Mouse (Mus musculus) spleen, postnatal 4 days (tissue): Measurements from ENCODE around the gene Enam.
A peak's percentile ranks its signal among the peaks of the same experiment; 100 is the strongest.

ENCODE experiments used
- DNase-seq, 2 experiments: peaks; one replicate each; pipeline ENCODE4 v3.0.0; 2022; ENCODE audit warnings: low spot score in 2 of 2

Enam gene

DNA sequence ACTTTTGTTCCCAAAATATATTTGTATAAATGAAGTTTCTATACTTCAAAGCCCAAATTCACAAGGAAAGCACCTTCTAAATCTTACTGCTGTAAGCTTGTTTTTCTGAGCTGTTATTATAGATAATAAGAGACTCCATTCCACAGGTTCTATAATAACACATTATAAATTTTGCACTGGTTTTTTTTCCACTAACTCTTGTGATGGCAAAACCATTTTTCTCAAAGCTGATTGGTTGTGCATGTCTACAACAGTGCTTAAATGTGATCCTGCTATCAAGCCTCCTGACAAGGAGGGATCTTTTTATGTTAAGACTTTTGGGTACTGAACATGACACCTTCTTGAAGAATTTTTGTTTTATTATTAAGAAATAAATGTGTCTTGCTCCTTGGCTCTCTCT is at the start of gene Enam:
Enam (plus strand) TSS at position 301 of the 400 bp plus-strand sequence.
- no peak for DNase-seq

DNA sequence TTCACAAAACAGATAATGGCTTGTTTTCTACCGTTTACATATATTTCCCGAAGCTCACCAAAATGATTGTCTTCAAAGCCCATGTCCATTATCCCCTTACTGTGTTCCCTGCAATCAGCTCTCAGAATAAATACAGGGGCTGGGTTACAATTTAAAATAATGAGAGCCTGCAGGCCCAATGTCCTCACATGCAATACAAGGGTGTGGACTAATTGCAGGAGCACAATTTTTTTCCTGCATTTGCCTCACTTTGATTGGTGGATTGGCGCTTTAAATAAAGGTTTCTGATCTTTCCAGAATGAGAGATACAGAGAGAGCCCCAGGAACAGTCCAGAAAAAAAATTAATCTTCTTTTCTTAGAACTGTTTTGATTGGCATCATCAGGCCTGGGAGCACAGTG is 32.1 kb upstream of the Enam start, which contains the start of gene Ambn:
Ambn (plus strand) TSS at position 301 of the 400 bp plus-strand sequence.
- DNase-seq: no peak

DNA sequence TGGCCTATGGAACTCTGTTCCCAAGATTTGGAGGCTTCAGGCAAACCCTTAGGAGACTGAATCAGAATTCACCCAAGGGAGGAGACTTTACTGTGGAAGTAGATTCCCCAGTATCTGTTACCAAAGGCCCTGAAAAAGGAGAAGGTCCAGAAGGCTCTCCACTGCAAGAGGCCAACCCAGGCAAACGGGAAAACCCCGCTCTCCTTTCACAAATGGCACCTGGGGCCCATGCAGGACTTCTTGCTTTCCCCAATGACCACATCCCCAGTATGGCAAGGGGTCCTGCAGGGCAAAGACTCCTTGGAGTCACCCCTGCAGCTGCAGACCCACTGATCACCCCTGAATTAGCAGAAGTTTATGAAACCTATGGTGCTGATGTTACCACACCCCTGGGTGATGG is 20.3 kb upstream of the Enam start:
- DNase-seq: no peak

DNA sequence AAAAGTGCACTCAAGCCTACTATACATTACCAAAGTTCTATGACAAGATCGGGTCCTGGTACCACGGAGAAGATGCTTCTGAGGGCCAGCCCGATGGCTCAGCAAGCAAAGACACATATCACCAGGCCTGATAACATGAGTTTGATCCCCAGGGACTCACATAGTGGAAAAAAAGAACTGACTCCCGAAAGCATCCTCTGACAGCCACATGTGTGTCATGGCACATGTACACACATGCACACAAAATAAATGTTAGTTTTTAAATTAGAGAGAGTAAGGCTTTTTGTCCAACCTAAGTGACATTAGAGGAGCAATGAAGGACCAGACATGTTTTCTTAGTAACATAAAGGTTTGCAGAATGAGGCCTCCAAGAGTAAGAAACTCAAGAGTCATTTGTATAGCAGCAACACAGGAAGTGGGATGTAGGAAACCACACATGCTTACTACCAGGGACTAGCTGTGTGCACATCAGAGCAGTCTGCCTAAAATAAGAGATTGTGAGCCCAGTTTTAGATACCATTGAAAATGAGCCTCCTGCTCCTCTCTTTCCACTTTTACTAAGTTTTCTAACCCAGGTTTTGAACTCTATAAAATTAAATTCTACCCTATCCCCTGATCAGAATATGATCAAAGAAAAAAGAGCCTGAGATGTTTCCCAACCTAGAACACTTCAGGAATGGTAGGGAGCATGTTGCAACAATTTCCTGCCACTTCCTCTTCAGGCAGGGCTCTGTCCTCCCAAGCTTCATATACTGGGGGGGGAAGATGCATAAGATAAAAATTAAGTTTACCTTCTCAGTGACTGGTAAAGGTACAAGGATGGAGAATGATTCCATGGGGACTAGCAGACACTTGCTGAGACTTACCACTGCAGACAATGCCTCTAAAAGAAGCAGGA is 18.7 kb upstream of the Enam start:
- DNase-seq: no peak

DNA sequence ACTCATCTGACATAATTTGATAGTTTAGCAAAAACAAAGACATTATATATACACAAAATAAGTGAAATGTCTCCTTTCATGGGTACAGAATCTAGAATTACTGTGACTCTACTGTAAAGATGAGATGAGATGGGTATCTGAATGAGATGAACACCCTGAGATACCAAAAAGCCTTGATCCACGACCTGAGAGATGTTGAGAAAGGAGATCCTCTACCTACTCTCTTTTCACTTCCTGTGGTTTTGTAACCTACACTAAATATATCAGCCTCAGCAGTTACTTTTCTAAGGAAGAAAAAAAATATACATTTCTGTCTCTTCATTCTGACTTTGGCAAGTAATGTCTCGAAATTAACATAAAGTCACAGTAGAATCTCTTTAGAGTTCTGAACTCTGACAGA is 1.2 kb downstream of the Enam start:
- DNase-seq: no peak

DNA sequence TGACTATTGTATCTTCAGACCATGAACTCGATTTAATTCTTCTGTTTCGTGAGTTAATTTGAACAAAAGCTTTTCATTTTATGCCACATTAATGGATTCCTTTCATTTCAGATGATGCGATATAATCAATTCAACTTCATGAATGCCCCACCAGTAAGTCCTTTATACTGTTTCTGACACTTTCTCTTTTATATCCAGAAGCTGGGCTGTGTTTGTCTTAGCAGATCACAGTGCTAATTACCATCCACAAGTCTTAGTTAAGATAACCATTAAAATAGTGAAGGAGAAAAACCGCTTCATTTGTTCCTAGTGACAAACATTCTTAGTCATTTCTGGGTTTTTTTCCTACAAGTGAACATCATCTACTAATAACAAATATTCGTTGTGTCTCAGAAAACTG is 3.3 kb downstream of the Enam start:
- DNase-seq: no peak

DNA sequence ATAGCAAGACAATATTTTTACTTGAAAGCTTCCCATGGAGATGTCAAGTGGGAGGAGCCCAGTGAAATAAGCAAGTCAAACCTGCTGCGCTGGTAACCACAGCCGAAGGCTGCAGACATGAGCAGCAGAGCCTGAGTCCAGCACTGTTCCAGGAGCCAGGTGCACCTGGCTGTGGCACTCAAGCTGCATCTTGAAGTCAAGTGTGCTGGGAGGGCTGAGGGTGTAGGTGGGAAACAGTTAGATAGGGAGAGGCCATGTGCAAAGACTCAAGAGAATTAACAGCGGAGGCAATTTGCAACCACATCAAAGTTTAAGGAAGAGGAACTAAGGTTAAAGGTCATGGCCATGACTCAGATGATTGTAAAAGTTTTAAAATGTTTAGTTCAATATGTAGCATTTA is 12.0 kb downstream of the Enam start:
- no peak for DNase-seq

DNA sequence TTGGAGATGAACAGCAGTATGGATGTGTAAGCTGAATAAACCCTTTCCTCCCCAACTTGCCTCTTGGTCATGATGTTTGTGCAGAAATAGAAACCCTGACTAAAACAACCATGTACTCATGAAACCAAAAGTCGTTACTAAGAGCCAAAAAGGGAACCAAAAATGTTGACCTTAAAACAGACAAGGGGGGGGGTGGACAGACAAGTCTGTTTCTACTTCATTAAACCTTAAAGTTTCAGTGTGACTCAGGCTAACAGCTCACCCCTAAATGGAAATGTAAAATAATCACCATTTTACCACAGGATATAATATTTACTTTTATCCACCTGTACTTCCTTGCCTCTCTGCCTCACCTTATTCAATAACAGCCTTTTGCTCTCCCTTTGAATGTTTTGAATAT is 20.8 kb downstream of the Enam start:
- no peak for DNase-seq

DNA sequence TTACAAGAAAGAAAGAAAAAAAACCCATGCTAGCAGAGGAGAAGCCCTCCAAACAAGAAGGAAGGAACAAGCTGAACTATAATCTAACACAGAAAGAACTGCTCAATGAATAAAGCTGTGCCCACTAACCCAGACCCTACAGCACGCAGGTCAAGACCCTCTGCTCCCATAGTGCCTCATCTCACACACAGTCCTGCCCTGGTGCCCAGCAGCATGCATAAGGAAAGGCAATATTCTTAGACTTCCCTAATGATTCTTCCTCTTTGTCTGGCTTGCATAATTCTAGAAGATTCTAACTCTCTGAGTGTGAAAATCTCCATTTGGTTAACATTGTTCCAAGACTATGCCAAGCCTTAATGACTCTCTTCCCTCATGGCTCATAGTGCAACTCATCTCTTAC is 21.2 kb downstream of the Enam start:
- DNase-seq: no peak

DNA sequence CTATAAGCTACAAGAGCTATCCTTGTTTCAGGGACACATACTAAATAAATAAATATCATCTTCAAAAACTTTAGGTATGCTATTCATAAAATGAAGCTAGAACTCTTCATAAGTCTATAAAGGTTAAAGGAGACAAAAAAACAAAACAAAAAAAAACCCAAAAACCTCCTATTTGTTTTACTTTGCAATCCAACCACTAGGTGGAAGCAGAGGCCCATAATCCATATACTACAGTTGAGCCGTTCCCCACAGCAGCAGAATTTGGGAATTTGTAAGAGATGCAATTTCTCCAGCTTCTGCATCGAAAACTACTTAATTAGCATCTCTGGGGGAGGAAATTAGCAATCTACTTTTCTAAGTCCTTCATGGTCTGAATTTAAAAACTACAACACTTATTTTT is 31.5 kb downstream of the Enam start:
- no peak for DNase-seq

DNA sequence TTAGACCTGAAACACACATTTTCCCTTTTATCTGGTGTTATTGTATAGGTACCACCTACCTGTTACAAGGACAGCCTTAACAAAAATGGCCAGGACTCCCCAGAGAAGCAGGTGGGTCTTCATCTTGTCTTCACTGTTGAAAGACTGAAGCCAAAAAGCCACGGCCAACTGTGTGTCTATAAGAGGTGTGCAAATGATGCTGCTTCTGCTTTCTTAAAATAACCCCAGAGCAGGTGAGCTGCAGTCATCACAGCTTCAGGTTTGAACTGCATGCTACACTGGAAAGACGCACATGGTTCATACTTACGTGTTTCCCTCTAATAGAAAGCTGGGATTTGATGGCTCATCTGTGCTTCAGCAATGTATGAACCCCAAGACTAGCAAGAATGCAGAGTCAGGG is 39.9 kb downstream of the Enam start, which contains the start of gene Jchain:
Jchain (minus strand) TSS at position 235 of the 400 bp plus-strand sequence.
- no peak for DNase-seq

DNA sequence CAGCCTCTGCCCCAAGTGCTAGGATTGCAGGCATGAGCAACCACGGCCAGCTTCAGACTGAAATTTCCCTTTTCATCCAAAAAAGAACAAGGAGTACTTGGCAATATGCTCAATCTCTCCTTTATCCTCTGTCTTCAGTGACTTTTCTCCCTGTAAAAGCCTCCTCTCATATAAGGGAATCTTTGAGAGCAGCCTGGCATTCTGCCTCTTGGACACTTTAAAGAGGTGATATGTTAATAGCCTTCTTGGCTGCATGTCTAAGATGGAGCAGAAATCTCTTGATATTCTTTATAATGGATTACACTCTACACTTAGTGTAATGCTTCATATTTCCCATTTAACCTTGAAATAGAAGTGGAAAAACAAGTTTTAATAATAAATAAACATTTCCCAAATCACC is 43.1 kb downstream of the Enam start:
- no peak for DNase-seq

DNA sequence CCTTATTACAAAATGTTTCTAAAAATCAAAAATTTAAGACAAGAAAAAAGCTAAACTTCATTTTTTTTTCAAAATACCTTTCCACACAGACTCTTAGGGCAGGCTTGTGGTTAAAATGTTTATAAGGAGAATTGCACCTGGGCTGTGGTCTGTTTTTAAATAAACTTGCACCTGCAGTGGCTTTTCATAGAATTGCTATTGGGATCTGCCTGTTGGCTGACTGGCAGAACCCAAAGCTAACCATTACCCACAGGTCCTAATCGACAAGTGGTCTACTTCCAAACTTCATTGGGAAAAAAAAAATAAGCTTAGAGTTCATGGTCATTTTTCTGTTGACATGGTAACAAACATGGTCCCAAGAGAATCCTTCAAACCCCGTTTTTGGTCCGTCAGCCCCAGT is 46.9 kb downstream of the Enam start:
- DNase-seq: no peak

DNA sequence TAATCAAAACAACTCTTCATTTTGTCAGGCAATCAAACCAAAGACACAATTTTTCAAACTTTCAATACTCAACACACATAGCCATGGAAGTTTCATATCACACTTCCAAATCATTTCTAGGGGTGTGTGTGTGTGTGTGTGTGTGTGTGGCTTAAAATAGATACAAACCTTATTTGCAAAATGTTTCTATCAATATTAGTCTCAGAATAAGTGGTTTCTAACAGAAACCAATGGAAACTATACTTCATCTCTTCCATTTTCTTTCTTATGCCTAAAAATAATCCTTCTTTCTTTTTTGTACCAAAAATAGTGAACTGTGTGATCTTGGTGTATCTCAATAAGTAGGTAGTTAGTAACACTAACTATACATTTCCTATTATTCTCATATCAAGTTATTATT is 53.1 kb downstream of the Enam start:
- no peak for DNase-seq

DNA sequence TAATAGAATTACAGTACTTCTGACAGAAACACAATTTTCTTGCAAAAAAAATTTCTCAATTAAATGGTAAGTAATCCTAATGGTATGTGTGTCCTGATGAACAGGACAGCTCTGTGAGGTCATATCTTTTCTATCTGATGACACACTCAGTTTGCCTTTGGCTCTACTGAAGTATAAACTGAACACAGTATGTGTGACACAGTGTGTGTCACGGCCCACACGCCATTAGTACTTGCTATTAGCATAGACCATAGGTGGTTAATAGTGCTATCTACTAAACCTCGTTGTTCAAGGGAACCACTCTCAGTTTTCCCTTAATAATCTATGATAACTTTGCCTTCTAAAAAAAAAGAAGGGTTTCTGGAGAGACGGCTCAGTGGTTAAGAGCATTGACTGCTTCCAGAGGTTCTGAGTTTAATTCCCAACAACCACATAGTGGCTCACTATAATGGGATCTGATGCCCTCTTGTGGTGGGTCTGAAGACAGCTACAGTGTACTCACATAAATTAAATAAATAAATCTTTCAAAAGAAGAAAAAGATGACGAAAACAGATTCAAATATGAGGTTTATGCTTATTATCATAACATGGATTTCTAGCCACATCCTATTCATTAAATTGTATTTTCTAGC is 55.0 kb downstream of the Enam start:
- DNase-seq: peak in 1 of 2 experiments; percentile 54

DNA sequence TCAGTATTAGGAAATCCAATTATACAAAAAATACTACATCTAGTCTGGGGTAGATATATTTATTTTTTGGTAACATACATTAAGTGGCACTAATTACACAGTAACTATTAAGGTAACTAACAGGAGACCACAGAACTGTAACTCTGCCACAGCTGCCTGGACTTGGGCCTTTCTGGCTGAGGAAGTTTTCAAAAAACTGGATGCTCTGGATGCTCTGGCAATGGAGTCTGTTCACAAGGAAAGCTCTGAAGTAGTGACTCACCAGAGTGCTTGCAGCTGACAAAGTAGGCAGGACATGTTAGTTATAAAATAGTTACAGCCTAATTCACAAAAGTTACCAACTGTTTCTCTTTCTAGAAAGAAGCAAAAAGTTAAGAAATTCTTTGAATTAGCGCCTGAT is 56.6 kb downstream of the Enam start:
- peak in 1 of 2 experiments; percentile 26 for DNase-seq

DNA sequence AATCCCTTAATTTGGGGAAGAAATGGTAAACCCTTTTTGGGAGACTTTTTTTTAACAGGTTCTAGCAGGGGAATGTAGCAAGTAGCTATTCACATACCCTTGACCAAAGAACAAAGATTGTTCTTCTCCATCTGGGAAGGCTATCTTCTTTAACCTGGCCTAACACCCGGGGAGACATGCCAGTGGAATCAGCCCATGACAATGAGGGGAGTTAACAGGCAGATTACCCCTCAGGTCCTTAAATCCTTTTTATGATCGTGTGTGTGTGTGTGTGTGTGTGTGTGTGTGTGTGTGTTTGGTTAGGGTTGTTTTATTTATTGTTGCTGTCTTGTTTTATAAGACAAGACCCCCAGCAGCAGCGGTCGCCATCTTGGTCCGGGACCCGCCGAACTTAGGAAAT is 57.8 kb downstream of the Enam start:
- DNase-seq: peak in 1 of 2 experiments; percentile 30

DNA sequence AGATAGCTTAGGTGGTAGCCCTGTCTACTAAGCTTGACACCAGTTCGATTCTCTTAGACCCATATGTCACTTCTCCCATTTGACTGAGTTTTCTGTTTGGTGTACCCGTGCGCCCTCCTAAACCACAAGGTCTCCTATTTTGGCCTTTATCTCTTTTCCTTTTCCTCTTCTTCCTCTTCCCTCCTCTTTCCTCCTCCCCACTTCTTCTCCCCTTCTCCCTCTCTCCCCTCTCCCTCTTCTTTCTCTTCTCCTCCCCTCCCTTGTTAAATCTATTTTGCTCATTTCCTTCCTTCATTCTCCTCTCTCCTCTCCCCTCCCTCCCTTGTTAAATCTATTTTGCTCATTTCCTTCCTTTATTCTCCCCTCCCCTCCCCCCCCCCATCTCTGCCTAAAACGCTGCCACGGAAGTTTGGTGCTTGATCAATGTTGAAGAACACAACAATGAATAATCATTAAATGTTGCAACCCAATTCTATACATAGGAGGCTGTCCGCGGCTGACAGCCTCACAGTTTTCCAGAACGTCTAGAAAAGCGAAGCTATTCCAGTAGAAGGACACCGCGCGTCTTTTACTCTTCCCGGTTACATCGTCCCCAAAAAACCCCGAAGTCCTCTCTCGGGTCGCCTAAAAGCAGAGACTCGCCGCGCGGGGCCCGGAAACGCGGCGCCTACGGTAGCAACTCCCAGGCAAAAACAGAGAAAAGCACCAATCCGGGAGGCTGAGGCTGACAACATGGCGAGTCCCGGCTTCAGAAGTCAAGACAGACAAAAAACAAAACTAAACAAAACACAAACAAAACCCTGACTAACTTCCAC is 65.7 kb downstream of the Enam start:
- DNase-seq: no peak

DNA sequence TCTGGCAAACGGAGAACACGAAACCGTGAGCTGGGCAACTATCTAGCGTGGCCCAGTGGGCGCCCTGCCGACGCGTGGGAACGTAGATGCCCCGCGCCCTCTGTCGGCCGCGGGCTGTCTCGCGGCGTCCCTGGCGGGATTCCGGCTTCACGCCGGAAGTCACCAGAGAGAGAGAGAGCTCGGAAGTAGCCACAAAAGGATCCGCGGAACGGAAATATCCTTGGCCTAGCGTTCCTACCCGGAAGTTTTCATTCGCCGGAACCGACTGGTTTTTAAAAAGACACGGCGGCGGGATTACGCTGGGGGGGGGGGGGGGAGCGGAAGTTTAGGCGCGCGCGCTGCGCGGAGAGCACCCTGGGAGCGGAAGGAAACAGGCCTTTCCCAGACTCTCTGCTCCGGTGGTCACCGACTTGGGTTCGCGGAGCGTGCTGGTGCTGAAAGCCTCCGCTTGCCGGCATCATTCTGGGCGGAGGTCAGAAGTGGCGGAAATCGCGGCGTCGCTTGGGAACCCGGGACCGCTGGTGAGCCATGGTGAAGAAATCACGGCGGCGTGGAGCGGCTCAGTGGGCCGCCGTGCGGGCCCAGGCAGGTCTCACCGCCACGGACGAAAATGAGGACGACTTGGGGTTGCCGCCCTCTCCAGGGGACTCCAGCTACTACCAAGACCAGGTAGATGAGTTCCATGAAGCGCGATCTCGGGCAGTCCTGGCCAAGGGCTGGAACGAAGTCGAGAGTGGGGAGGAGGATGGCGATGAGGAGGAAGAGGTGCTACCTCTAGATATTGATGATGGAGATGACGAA is 66.5 kb downstream of the Enam start, which contains the start of gene Utp3:
Utp3 (plus strand) TSS at position 377 of the 801 bp plus-strand sequence.
- peak; percentile 96 to 97 for DNase-seq
